Mouse (Mus musculus) left cerebral cortex, adult 18-20 months (tissue): ENCODE data around the gene Armc9. TPM values are rescaled to one million over a fixed set of nuclear protein-coding genes. Genes with fewer than 3 reads are reported as not detected.
A peak's percentile ranks its signal among the peaks of the same experiment; 100 is the strongest.

ENCODE experiments used
- DNase-seq, 2 experiments: peaks; one replicate each; pipeline ENCODE4 v3.0.0; 2021 to 2022; ENCODE audit warnings: low spot score in 2 of 2, mixed read lengths in 1 of 2
- total RNA-seq, 2 experiments: library from RNA; stranded (reverse); gene quantifications; 2 replicates each; pipeline ENCODE4 v1.2.3; 2021

Gene Armc9
- total RNA-seq, 2 experiments from 2014 or later: 32.2 to 36.4 TPM

GRCm38 (mm10) chr1:86269190-86269508, 114.6 kb downstream of the Armc9 start:
- no peak for DNase-seq

- no peak for DNase-seq
Measured at GRCm38 (mm10) chr1:86271707-86272106, 117.1 kb downstream of the Armc9 start.

GRCm38 (mm10) chr1:86277055-86277454, 122.5 kb downstream of the Armc9 start:
- no peak for DNase-seq

GRCm38 (mm10) chr1:86281781-86282536, 127.4 kb downstream of the Armc9 start:
- peak; percentile 67 to 69 for DNase-seq

- DNase-seq: no peak
Measured at GRCm38 (mm10) chr1:86284101-86284500, 129.5 kb downstream of the Armc9 start.

GRCm38 (mm10) chr1:86285295-86285694, 130.7 kb downstream of the Armc9 start:
- DNase-seq: no peak

GRCm38 (mm10) chr1:86287473-86287872, 132.9 kb downstream of the Armc9 start:
- DNase-seq: no peak

GRCm38 (mm10) chr1:86290452-86290851, 135.9 kb downstream of the Armc9 start:
- peak; percentile 29 to 48 for DNase-seq

GRCm38 (mm10) chr1:86293091-86293490, 138.5 kb downstream of the Armc9 start:
- no peak for DNase-seq

GRCm38 (mm10) chr1:86293868-86294267, 139.3 kb downstream of the Armc9 start:
- DNase-seq: no peak

GRCm38 (mm10) chr1:86294472-86294871, 139.9 kb downstream of the Armc9 start:
- DNase-seq: no peak

- no peak for DNase-seq
Measured at GRCm38 (mm10) chr1:86300093-86300492, 145.5 kb downstream of the Armc9 start.

GRCm38 (mm10) chr1:86300731-86301130, 146.2 kb downstream of the Armc9 start:
- no peak for DNase-seq

GRCm38 (mm10) chr1:86301221-86302091, 146.9 kb downstream of the Armc9 start:
- DNase-seq: no peak

- DNase-seq: no peak
Measured at GRCm38 (mm10) chr1:86302532-86302931, 148.0 kb downstream of the Armc9 start, which contains the start of gene B3gnt7. Gene B3gnt7, plus strand, starts transcription at chr1:86302832.

- peak; percentile 52 to 56 for DNase-seq
Measured at GRCm38 (mm10) chr1:86303063-86303872, 148.7 kb downstream of the Armc9 start.

GRCm38 (mm10) chr1:86303873-86304250, 149.3 kb downstream of the Armc9 start:
- peak in 1 of 2 experiments; percentile 21 for DNase-seq

GRCm38 (mm10) chr1:86306686-86307085, 152.1 kb downstream of the Armc9 start:
- no peak for DNase-seq

- DNase-seq: no peak
Measured at GRCm38 (mm10) chr1:86307177-86307762, 152.7 kb downstream of the Armc9 start.

GRCm38 (mm10) chr1:86307871-86308641, 153.5 kb downstream of the Armc9 start:
- DNase-seq: no peak
